Mouse (Mus musculus): ENCODE data around the gene Plekhf1. TPM values are rescaled to one million over a fixed set of nuclear protein-coding genes. Genes with fewer than 3 reads are reported as not detected.

Plekhf1 gene
- polyA plus RNA-seq, 1 experiment from 2014 or later, result 2.2 TPM

DNA sequence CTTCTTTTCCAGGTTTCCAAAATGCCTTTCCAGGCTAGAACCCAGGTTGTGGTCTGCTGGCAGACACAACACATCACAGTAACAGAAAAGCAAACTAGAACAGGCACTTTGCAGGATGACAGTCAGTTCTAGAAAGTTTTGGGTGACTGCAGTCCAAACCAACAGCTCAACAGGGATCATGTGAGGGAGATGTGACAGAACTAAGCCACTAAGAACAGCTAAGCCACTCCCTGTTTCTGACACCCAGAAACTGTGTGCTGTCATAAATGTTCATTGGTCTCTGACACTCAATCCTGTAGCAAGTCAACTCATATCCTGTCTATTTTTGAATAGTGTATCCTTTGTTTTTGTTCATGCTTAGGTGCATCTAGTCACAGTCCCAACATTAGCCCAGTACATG lies 9.3 kb upstream of the Plekhf1 start:
- no peak overlapping the region for H3K4me3 ChIP-seq
- no peak overlapping the region for H3K9ac ChIP-seq
- H3K27me3 ChIP-seq (replicated peaks), result no peaks in the 10 kb centered on the region
- no peak overlapping the region for H3K4me2 ChIP-seq
- no peaks in the 10 kb centered on the region for H3K9me3 ChIP-seq
- H3K27ac ChIP-seq (replicated peaks), result no peak overlapping the region
- no peaks in the 10 kb centered on the region for H3K4me1 ChIP-seq
- ATAC-seq (ENCODE audit: extremely low read depth, insufficient number of reproducible peaks, low FRiP score, low TSS enrichment), result no peak
- no peaks in the 10 kb centered on the region for H3K36me3 ChIP-seq

DNA sequence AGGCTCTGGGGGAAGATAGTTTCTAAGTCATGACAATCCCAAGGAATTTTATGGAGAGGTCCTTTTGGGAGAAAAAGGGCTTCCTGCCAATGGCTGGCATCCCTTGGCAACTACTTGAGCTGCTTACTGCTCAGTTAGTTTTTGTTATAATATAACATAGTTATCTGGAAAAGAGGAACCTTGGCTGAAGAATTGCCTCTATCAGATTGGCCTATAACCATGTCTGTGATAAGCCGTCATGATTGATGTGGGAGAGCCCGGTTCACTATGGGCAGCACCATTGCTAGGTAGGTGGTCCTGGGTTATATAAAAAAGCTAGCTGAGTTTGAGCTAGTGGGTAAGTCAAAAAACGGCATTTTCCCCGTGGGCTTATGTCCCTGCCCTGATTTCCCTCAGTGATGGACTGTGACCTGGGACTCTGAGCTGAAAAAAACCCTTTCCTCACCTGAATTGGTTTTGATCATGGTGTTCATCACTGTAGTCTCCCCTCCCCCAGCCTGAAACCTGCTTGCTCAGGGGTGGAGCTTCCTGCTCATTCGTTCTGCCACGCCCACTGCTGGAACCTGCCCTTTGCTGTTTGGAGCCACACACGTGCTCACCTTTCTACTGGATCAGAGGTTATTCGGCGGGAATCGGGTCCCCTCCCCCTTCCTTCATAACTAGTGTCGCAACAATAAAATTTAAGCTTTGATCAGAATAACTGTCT lies 8.7 kb upstream of the Plekhf1 start:
- H3K4me3 ChIP-seq, result no peak overlapping the region
- H3K4me1 ChIP-seq, result no peaks in the 10 kb centered on the region
- no peak overlapping the region for H3K9ac ChIP-seq
- no peak for ATAC-seq (ENCODE audit: extremely low read depth, insufficient number of reproducible peaks, low FRiP score, low TSS enrichment)
- H3K4me2 ChIP-seq, result no peak overlapping the region
- no peak overlapping the region for H3K27ac ChIP-seq (replicated peaks)
- 0 out of 2 replicates have a peak, but pooled peaks cover under 1% of the 10 kb centered on the region for H3K27me3 ChIP-seq (replicated peaks)
- WGBS, result 34% methylated on average over 11 of the region's 11 CpGs
- H3K9me3 ChIP-seq, result no peaks in the 10 kb centered on the region
- no peaks in the 10 kb centered on the region for H3K36me3 ChIP-seq

DNA sequence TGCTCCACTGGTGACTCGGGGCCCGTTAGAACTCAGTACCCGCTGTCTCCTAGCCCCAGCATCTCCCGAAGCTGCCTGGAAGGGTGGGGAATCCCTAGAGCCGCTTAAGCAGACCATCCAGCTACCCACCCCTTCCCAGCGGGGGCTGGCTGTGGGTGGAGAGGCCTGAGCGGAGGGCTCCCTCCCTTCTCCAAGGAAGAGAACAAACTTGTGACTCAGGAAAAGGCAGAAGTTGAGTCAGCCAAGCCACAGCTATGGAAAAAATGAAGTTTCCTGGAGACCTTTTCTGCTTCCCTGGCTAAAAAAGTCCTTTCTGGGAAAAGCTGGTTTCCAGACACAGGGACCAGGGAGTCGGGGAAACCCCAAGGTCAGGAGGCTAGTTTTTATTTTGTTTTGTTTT lies 2.5 kb upstream of the Plekhf1 start:
- no peak overlapping the region for H3K4me2 ChIP-seq
- no peaks in the 10 kb centered on the region for H3K36me3 ChIP-seq
- no peak overlapping the region for H3K27ac ChIP-seq (replicated peaks)
- H3K4me3 ChIP-seq, result no peak overlapping the region
- H3K9me3 ChIP-seq, result no peaks in the 10 kb centered on the region
- H3K9ac ChIP-seq, result no peak overlapping the region
- H3K4me1 ChIP-seq, result peaks cover 22% of the 10 kb centered on the region
- 8% methylated on average over 8 of the region's 8 CpGs for WGBS
- ATAC-seq (ENCODE audit: extremely low read depth, insufficient number of reproducible peaks, low FRiP score, low TSS enrichment), result no peak
- H3K27me3 ChIP-seq (replicated peaks), result peaks cover 22% of the 10 kb centered on the region

DNA sequence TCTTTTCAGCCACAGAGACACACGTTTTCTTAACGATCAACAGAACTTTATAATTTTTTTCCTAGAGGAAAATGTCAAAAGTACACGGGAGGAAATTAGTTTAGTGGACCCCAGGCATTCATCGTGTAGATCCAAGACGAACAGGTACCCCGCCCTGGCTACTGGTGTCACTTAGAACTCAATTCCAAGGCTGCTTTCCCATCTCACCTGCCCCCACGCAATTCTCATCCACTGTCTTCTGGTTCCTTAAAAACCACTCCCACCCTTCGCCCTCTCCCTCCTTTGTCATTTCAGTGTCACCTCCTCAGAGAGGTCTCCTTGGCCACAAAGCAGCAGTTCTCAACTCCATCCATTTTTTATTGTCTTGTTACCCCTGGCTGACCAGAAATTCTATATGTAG lies 513 bp upstream of the Plekhf1 start:
- Histone ChIP-seq H3K9ac (peak overlapping the region; percentile 75), H3K4me2 (peak overlapping the region; percentile 79), H3K4me1 (peaks cover 32% of the 10 kb centered on the region), H3K27me3 (replicated peaks) (peaks cover 22% of the 10 kb centered on the region), H3K9me3 (no peaks in the 10 kb centered on the region), H3K36me3 (no peaks in the 10 kb centered on the region), H3K4me3 (peak overlapping the region; percentile 71), H3K27ac (replicated peaks) (0 out of 2 replicates have a peak overlapping the region, but pooled peaks have one; percentile 46)
- 21% methylated on average over 8 of the region's 8 CpGs for WGBS
- ATAC-seq (ENCODE audit: extremely low read depth, insufficient number of reproducible peaks, low FRiP score, low TSS enrichment), result no peak

DNA sequence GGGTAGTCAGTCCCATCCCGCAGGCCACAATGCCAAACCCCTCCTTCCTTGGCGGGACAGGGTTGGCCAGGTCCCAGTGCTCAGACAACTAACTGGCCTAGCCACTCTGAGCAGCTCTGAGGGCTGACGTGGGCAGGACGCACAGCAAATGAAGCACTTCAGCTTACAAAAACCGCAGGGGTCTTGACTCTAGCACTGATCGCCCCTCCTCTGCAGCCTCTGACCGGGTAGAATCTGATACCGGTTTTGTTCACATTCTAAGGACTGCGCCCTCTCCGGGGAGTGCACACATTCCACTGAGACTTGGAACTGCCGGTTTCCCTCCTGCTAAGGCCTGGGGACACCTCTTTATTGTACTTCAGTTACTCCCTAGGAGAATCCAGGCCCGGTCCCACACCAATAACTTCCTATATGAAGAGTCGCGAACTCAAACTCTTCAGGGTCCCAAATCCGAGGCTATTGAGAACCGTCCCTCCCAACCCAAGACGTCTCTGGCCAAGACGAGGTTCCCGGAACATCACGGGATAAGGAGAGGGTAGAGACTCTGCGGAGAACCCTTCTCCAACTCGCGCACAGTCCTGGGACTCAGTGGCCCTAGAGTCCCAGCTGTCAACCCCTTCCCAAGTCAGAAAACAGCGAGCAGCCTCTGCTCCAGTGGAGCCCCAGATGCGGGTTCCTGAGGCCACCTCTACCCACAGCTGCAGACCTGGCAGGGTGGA lies 476 bp downstream of the Plekhf1 start:
- WGBS, result 1% methylated on average over 25 of the region's 25 CpGs

DNA sequence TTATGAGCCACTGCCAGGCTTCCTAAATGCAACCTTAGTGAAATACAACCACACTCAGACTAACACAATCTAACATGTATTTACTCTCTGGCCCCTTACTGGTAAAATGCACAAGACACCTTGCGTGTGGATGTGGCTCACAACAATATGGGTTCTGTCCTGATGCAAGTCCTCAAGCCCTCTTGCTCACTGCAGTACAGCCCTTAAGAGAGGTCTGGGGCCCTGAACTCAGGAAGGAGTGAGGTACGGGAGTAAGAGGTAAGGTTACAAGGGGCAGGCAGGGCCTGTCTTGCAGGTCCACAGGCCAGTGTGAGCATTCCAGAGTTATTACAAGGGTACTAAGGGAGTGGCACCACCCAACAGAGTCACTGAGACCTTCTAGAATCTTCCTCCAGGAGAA lies 1.6 kb downstream of the Plekhf1 start:
- Histone ChIP-seq H3K36me3 (peaks cover 9% of the 10 kb centered on the region), H3K9me3 (no peaks in the 10 kb centered on the region), H3K4me3 (no peak overlapping the region; the same call in 1 of the 2 replicates), H3K4me1 (peaks cover 32% of the 10 kb centered on the region), H3K9ac (no peak overlapping the region), H3K27me3 (replicated peaks) (peaks cover 19% of the 10 kb centered on the region), H3K4me2 (peak overlapping the region; percentile 79), H3K27ac (replicated peaks) (peak overlapping the region; percentile 28; the same call in 1 of the 2 replicates)
- ATAC-seq (ENCODE audit: extremely low read depth, insufficient number of reproducible peaks, low FRiP score, low TSS enrichment), result no peak
- 72% methylated on average over 2 of the region's 2 CpGs for WGBS

More for the DNA sequence above, 476 bp downstream of the Plekhf1 start:
- peak; percentile 16; the same call in 1 of the 2 replicates for ATAC-seq (ENCODE audit: extremely low read depth, insufficient number of reproducible peaks, low FRiP score, low TSS enrichment)
- H3K27ac ChIP-seq (replicated peaks), result peak overlapping the region; percentile 77
- H3K27me3 ChIP-seq (replicated peaks), result peaks cover 22% of the 10 kb centered on the region
- peak overlapping the region; percentile 71 for H3K4me3 ChIP-seq
- peaks cover 32% of the 10 kb centered on the region for H3K4me1 ChIP-seq
- H3K36me3 ChIP-seq, result no peaks in the 10 kb centered on the region; the same call in 1 of the 2 replicates
- H3K4me2 ChIP-seq, result peak overlapping the region; percentile 79
- peak overlapping the region; percentile 82 for H3K9ac ChIP-seq
- H3K9me3 ChIP-seq, result no peaks in the 10 kb centered on the region

DNA sequence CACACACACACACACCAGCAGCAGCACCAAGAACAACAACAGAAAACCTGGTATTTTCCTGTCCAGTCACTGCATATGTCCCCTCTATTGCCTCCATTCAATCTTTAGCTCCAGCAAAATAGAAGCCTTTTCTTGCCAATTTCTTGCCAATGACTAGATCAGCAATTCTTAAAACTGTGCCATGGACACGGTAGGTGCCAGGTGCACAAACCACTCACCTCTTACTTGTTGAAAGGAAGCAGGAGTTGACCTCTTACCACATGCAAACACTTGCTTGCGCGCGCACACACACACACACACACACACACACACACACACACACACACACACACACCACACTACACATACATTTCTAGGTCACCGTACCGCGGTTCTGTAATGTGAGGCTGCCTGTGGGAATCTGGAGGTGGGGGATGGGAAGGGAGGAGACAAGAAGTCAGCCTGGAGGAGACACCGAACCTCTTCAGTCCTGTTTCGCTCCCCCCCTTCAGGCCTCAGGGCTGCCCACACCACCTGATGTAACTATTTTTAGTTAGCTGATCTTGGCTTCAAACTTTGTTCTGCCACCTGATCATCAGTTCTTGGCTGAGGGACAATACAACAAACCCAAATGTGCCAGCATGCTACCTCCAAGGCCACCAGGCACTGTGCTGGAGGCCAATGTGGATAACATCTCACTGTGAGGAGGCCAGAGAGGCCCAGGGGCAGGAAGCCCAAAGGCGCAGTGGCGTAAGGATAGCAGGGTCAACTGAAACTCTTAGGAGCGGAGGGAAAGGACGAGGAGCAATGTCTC lies 3.0 kb downstream of the Plekhf1 start:
- no peak overlapping the region for H3K4me3 ChIP-seq
- ATAC-seq (ENCODE audit: extremely low read depth, insufficient number of reproducible peaks, low FRiP score, low TSS enrichment), result no peak

DNA sequence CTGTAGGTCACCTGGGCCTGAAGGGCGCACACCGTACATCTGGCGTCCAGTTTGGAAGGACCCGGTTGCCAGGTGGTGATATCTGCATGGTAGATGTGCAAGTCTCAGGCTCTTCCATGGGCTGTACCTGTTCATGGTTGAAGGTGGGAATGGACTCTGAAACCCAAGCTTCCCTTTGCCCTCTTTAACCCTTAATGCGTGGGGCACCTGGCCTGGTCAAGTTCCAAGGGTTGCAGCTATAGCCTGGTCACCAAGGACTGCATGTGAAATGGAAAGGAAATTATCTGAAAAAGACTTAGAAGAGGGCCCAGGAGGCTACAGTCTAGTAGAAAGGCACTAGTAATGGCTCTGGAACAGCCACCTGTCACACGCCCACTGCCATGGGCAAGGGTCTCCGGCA lies 7.0 kb downstream of the Plekhf1 start:
- Histone ChIP-seq H3K4me3 (no peak overlapping the region), H3K27ac (replicated peaks) (no peak overlapping the region), H3K9ac (no peak overlapping the region), H3K4me2 (no peak overlapping the region), H3K9me3 (no peaks in the 10 kb centered on the region), H3K4me1 (peaks cover 30% of the 10 kb centered on the region), H3K36me3 (peaks cover 29% of the 10 kb centered on the region), H3K27me3 (replicated peaks) (no peaks in the 10 kb centered on the region)
- WGBS, result 90% methylated on average over 7 of the region's 7 CpGs
- ATAC-seq (ENCODE audit: extremely low read depth, insufficient number of reproducible peaks, low FRiP score, low TSS enrichment), result no peak

More for the DNA sequence above, 3.0 kb downstream of the Plekhf1 start:
- WGBS, result 63% methylated on average over 13 of the region's 13 CpGs
- Histone ChIP-seq H3K27ac (replicated peaks) (peak overlapping the region; percentile 66), H3K9me3 (no peaks in the 10 kb centered on the region), H3K36me3 (peaks cover 22% of the 10 kb centered on the region), H3K9ac (0 out of 2 replicates have a peak overlapping the region, but pooled peaks have one; percentile 16), H3K4me1 (peaks cover 33% of the 10 kb centered on the region), H3K4me2 (peak overlapping the region; percentile 34), H3K27me3 (replicated peaks) (peaks cover 13% of the 10 kb centered on the region)

DNA sequence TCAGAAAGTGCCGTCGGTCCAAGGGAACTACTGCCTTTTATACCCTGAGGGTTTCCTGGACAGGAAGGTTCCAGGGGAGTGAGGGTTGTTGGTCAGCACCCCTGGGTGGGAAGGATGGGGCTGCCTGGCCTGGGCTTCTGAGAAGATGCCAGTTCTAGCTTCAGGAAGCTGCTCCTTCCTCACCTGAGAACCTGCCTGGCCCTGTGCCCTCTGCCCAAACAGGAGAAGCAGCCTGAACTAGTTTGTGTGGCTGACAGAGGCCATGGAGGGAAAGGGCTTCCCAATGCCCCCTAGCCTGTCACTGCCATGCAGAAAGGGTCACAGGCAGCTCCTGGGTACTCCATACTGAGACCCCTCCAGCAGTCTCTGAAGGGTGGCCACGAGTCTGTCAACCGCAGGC lies 8.3 kb downstream of the Plekhf1 start:
- Histone ChIP-seq H3K4me1 (peaks cover 17% of the 10 kb centered on the region), H3K4me2 (no peak overlapping the region), H3K9me3 (no peaks in the 10 kb centered on the region), H3K4me3 (no peak overlapping the region), H3K36me3 (peaks cover 29% of the 10 kb centered on the region), H3K27me3 (replicated peaks) (no peaks in the 10 kb centered on the region), H3K27ac (replicated peaks) (no peak overlapping the region), H3K9ac (no peak overlapping the region)
- 78% methylated on average over 4 of the region's 4 CpGs for WGBS
- no peak for ATAC-seq (ENCODE audit: extremely low read depth, insufficient number of reproducible peaks, low FRiP score, low TSS enrichment)

DNA sequence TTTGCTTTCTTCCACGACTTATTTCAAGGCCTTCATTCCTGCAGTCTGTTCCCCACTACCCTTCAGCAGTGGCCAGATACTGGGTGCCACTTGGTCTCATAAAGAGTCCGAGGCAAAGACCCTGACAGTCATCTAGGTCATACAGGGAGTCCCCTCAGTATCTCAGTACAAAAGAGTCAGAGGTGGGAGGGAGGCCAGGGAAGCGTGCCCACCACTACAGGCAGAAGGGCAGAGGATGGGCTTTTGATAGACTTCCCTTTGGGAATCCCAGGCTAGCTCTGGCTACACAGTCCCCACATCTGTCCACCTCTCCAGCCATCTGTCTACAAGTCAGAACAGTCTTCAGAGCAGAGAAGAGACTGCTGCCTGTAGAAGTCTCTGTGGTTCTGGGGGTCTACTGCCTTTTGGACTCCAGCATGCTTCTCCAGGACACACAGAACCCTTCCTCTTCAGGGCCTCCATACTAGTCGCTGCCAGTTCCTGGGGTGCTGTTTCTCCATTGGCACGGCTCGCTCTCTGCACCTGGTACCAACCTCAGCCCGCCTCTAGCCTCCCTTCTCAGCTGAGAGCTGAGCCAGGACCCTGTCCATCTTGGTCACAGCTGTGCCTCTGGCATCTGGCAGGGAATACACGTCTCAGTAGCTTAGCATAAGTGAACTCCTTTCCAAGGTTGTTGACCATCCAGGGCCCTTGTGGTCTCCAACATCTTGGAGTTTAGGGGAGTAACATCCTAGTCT lies 9.0 kb downstream of the Plekhf1 start:
- no peaks in the 10 kb centered on the region for H3K27me3 ChIP-seq (replicated peaks)
- 66% methylated on average over 8 of the region's 8 CpGs for WGBS
- ATAC-seq (ENCODE audit: extremely low read depth, insufficient number of reproducible peaks, low FRiP score, low TSS enrichment), result no peak
- H3K36me3 ChIP-seq, result peaks cover 29% of the 10 kb centered on the region
- H3K9me3 ChIP-seq, result no peaks in the 10 kb centered on the region
- H3K9ac ChIP-seq, result no peak overlapping the region
- no peak overlapping the region for H3K4me2 ChIP-seq
- peaks cover 15% of the 10 kb centered on the region for H3K4me1 ChIP-seq
- H3K4me3 ChIP-seq, result no peak overlapping the region
- H3K27ac ChIP-seq (replicated peaks), result no peak overlapping the region
